Mouse (Mus musculus): ENCODE measurements at regions not wholly inside any gene's neighbourhood (a gene's known extent, or its start where the extent isn't known, plus 50 kb on each side); places are given as distances from the start of the nearest gene placed in this dataset.

DNA sequence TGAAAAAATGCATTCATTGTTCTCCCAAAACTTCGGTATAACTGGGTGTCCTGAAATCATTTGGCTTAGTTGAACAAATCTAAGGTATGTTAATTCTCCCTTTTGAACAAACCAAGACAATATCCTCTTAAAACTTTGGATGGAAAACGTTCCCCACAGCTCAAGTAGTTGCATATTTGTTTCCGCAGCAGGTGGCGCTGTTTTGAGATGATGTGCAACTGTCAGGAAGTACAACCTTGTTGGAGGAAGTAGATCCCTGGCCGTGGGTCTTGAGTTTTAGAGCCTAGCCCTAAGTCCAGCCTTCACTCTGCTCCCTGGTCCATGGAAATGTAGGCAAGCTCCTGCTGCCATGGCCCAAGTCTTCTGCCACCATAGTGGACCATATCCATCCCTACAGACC, 252.5 kb downstream of the Pdcd6ip start:
- H3K4me1 ChIP-seq (replicated peaks) = no peaks in the 10 kb centered on the region
- 59% methylated on average over 5 of the region's 5 CpGs for WGBS (ENCODE audit: insufficient replicate concordance)
- H3K27ac ChIP-seq (replicated peaks) = no peak overlapping the region
- no peak for ATAC-seq (ENCODE audit: insufficient read depth)
- H3K4me2 ChIP-seq = no peak overlapping the region
- H3K9ac ChIP-seq = no peak overlapping the region
- no peaks in the 10 kb centered on the region for H3K36me3 ChIP-seq (replicated peaks)
- H3K27me3 ChIP-seq = no peaks in the 10 kb centered on the region
- H3K9me3 ChIP-seq (replicated peaks) = peaks cover 2% of the 10 kb centered on the region; the same call in 1 of the 2 replicates
- no peak overlapping the region for H3K4me3 ChIP-seq (replicated peaks)

DNA sequence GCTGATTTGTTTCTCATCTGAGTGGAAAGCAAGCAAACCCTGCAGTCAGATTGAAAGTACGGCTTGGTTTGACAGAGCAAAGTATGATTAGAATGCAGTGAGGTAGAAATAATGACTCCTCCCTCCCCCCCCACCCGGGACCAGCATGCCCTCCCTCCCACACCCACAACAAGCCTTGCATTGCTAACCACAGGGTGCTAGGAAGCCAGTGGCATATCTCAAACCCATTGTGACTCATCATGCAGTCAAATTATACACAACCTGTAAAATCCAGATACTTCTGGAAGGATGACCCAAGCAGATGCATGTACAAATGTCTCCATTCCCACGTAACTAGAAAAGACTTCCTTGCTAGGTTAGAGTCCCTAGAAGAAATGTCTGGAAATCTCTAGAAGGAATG, 254.8 kb downstream of the Pdcd6ip start:
- Histone ChIP-seq H3K27ac (replicated peaks) (no peak overlapping the region), H3K27me3 (no peaks in the 10 kb centered on the region), H3K4me3 (replicated peaks) (no peak overlapping the region), H3K36me3 (replicated peaks) (no peaks in the 10 kb centered on the region), H3K4me2 (no peak overlapping the region), H3K9ac (no peak overlapping the region), H3K9me3 (replicated peaks) (peaks cover 2% of the 10 kb centered on the region; the same call in 1 of the 2 replicates), H3K4me1 (replicated peaks) (no peaks in the 10 kb centered on the region)
- ATAC-seq (ENCODE audit: insufficient read depth) = no peak
- 50% methylated on average over 3 of the region's 3 CpGs for WGBS (ENCODE audit: insufficient replicate concordance)

DNA sequence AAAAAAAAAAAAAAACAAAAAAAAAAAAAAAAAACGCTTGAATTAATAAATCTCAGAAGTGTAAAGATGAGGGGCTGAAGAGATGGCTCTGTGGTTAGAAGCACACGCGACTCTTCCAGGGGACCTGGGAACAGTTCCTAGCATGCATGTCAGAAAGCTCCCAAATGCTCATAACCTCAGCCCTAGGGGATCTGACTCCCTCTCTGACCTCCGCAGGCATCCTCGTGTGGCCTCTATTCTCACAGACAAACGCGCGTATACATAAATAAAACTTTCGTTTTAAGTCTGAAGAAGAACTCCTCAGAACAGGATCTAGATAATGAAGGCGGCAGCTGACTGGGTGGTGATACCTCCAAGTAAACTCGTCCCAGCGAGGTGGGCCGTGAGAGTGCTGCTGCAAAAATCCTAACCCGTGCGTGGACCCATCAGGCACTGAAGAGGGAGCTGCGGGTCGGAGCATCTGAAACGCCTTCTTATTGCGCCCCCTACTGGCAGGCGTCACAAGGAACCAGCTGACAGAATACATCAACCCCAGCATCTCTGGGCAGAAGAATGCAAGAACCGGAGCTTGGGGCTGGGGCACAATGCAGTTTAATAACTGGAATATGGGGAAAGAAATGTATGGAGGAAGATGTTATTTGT, 266.2 kb downstream of the Pdcd6ip start:
- no peaks in the 10 kb centered on the region for H3K4me1 ChIP-seq (replicated peaks)
- H3K9ac ChIP-seq = no peak overlapping the region
- ATAC-seq (ENCODE audit: insufficient read depth) = no peak
- peak overlapping the region; percentile 26 for H3K4me3 ChIP-seq (replicated peaks)
- H3K36me3 ChIP-seq (replicated peaks) = no peaks in the 10 kb centered on the region
- H3K4me2 ChIP-seq = peak overlapping the region; percentile 47
- 8% methylated on average over 21 of the region's 21 CpGs for WGBS (ENCODE audit: insufficient replicate concordance)
- H3K27me3 ChIP-seq = no peaks in the 10 kb centered on the region
- H3K27ac ChIP-seq (replicated peaks) = no peak overlapping the region
- H3K9me3 ChIP-seq (replicated peaks) = no peaks in the 10 kb centered on the region

DNA sequence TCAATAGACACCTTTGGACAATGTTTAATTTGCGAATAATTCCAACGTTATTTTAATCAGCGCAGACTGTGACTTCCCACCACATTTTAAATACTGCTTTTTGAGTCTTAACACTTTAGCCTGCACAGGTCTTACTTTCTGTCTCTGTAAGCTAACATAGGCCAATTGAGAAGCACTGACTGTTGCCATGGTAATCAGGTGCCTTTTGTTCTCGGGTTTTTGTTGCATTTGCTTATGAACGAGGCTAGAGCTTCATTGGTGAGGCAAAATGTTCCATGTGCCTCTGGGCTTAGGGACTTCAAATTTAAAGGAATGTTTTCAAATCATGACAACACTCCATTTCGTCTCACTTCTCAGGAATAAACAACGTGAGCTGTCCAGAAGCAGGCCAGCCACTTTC, 269.7 kb downstream of the Pdcd6ip start:
- H3K27me3 ChIP-seq = no peaks in the 10 kb centered on the region
- no peak for ATAC-seq (ENCODE audit: insufficient read depth)
- no peak overlapping the region for H3K4me3 ChIP-seq (replicated peaks)
- H3K27ac ChIP-seq (replicated peaks) = no peak overlapping the region
- H3K4me2 ChIP-seq = no peak overlapping the region
- no peak overlapping the region for H3K9ac ChIP-seq
- 59% methylated on average over 7 of the region's 7 CpGs for WGBS (ENCODE audit: insufficient replicate concordance)
- no peaks in the 10 kb centered on the region for H3K9me3 ChIP-seq (replicated peaks)
- no peaks in the 10 kb centered on the region for H3K36me3 ChIP-seq (replicated peaks)
- H3K4me1 ChIP-seq (replicated peaks) = no peaks in the 10 kb centered on the region

DNA sequence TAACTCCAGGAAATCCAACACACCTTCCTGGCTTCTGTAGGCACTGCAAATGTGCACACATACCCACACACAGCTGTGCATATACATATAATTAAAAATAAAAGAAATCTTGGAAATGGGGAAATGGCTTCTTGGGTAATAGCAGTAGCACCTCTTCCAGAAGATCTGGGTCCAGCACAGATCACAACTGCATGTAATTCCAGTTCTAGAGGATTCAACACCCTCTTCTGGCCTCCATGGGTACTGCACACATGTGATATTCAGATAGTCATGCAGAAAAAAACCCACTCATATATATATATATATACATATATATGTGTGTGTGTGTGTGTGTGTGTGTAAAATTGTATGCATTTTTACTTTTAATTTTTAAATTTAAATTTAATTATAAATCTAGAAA, 272.1 kb downstream of the Pdcd6ip start:
- Histone ChIP-seq H3K4me3 (replicated peaks) (no peak overlapping the region), H3K27ac (replicated peaks) (no peak overlapping the region), H3K9ac (no peak overlapping the region), H3K9me3 (replicated peaks) (no peaks in the 10 kb centered on the region), H3K27me3 (no peaks in the 10 kb centered on the region), H3K4me2 (no peak overlapping the region), H3K4me1 (replicated peaks) (no peaks in the 10 kb centered on the region), H3K36me3 (replicated peaks) (no peaks in the 10 kb centered on the region)
- no peak for ATAC-seq (ENCODE audit: insufficient read depth)

DNA sequence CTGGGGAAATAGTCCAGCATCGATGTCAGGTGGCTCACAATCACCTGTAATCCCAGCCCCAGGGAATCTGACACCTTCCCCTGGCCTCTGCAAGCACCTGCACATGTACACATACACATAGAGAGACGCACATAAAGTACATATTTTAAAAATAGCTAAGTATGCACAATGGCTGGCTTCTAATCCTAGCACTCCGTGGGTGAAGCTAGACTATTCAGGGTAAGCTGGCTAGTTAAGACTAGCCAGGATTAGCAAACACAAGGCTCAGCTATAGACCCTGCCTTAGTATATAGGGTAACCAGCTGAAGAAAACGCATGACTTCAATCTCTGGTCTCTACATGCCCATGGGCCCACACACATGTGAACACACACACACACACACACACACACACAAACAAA, 274.6 kb downstream of the Pdcd6ip start:
- Histone ChIP-seq H3K27ac (replicated peaks) (no peak overlapping the region), H3K4me3 (replicated peaks) (no peak overlapping the region), H3K36me3 (replicated peaks) (no peaks in the 10 kb centered on the region), H3K27me3 (no peaks in the 10 kb centered on the region), H3K9ac (no peak overlapping the region), H3K4me1 (replicated peaks) (no peaks in the 10 kb centered on the region), H3K4me2 (no peak overlapping the region), H3K9me3 (replicated peaks) (no peaks in the 10 kb centered on the region)
- no peak for ATAC-seq (ENCODE audit: insufficient read depth)
- WGBS (ENCODE audit: insufficient replicate concordance) = 50% methylated on average over 4 of the region's 4 CpGs

DNA sequence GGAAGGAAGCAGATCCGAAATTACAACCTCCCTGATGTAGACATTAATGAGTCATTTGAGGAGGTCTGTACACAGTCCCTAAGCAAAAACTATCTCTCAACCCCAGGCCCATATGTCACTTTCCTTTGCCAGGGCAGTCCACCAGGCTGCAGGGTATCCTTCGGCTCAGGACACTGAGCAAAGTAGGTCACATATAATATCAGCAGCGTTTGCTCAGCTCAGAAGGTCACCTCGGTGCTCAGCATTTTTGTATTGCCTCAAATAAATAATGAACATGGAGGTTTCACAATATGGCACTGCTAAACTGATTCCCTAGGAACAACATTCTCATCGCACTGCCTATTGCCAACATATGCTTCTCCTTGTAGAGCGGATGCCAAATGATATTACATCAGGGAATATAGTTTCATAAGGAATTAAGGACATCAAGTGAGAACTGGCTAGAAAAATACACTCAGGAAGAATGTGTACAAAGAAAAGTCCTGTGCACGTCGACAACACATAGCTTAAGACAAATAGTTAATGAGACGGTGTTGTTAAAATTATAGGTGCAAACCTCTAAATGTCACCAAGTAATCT, 275.4 kb downstream of the Pdcd6ip start:
- no peak overlapping the region for H3K27ac ChIP-seq (replicated peaks)
- no peaks in the 10 kb centered on the region for H3K27me3 ChIP-seq
- no peak for ATAC-seq (ENCODE audit: insufficient read depth)
- no peaks in the 10 kb centered on the region for H3K4me1 ChIP-seq (replicated peaks)
- H3K4me2 ChIP-seq = no peak overlapping the region
- WGBS (ENCODE audit: insufficient replicate concordance) = 64% methylated on average over 9 of the region's 9 CpGs
- H3K9me3 ChIP-seq (replicated peaks) = no peaks in the 10 kb centered on the region
- no peak overlapping the region for H3K9ac ChIP-seq
- H3K36me3 ChIP-seq (replicated peaks) = no peaks in the 10 kb centered on the region
- no peak overlapping the region for H3K4me3 ChIP-seq (replicated peaks)

DNA sequence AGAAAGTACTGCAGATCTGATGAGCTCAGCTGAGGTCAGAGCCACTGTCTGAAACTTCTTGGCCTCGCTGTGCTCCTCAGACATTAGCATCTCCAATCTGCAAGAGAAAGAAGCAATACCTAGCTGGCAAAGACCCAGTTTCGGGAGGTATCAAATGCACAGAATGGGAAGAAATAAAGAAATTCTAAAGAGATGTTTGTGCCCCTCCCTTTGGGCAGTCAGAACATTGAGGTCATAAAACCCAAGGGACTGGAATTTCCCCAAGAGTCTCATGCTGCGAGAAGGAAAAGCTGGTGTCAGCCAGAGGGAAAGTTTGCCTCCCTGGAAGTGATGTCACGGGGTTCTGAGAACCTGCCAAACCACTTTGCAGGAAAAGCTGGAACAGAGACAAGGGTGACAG, 277.6 kb downstream of the Pdcd6ip start:
- H3K9ac ChIP-seq = no peak overlapping the region
- no peaks in the 10 kb centered on the region for H3K4me1 ChIP-seq (replicated peaks)
- H3K36me3 ChIP-seq (replicated peaks) = no peaks in the 10 kb centered on the region
- no peak overlapping the region for H3K4me2 ChIP-seq
- WGBS (ENCODE audit: insufficient replicate concordance) = 57% methylated on average over 4 of the region's 4 CpGs
- H3K4me3 ChIP-seq (replicated peaks) = no peak overlapping the region
- no peaks in the 10 kb centered on the region for H3K27me3 ChIP-seq
- no peak for ATAC-seq (ENCODE audit: insufficient read depth)
- no peaks in the 10 kb centered on the region; the same call in 1 of the 2 replicates for H3K9me3 ChIP-seq (replicated peaks)
- H3K27ac ChIP-seq (replicated peaks) = no peak overlapping the region

DNA sequence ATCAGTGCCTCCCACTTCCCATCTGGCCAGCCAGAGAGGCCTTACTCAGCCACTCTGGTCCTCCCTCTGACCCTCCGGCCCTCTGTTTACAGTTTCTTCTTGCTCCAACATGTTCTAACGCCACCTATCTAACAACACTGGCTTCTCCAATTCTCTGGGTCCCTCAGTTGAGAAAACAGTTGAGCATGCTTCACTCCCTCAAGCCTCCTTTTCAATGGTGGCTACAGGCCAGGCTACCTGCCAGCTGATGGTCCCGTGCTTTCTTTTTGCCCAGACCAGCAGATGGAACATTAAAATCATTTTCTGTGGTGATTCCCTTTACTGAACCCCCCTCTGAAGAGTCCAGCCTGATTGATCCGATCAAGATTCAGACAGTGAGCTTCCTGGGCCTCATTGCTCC, 280.8 kb downstream of the Pdcd6ip start:
- 58% methylated on average over 4 of the region's 4 CpGs for WGBS (ENCODE audit: insufficient replicate concordance)
- H3K4me3 ChIP-seq (replicated peaks) = no peak overlapping the region
- H3K4me1 ChIP-seq (replicated peaks) = no peaks in the 10 kb centered on the region
- no peak overlapping the region for H3K9ac ChIP-seq
- no peaks in the 10 kb centered on the region; the same call in 1 of the 2 replicates for H3K9me3 ChIP-seq (replicated peaks)
- no peak overlapping the region for H3K27ac ChIP-seq (replicated peaks)
- no peak for ATAC-seq (ENCODE audit: insufficient read depth)
- H3K4me2 ChIP-seq = no peak overlapping the region
- no peaks in the 10 kb centered on the region for H3K27me3 ChIP-seq
- no peaks in the 10 kb centered on the region for H3K36me3 ChIP-seq (replicated peaks)

DNA sequence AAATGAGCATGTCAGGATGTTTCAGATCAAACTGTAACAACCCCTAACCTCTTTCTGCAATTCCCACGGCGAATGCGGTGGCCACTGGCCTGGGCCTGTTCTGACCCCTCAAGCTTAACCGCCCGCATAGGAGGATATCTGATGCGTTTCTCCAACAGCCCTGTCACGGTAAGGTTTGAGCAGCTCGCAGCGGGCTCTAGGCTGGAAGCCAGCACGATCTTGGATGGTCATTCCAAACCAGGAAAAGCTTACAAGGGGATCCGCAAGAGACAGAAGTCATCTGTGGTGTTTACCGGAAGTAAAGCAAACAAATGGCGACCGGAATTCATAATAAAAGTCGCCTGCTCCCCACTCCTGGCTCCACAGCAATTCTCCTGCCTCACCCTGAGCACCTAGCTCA, 281.7 kb downstream of the Pdcd6ip start:
- H3K4me3 ChIP-seq (replicated peaks) = no peak overlapping the region
- no peaks in the 10 kb centered on the region for H3K36me3 ChIP-seq (replicated peaks)
- no peaks in the 10 kb centered on the region for H3K27me3 ChIP-seq
- no peak overlapping the region for H3K27ac ChIP-seq (replicated peaks)
- no peak for ATAC-seq (ENCODE audit: insufficient read depth)
- WGBS (ENCODE audit: insufficient replicate concordance) = 77% methylated on average over 15 of the region's 15 CpGs
- H3K9ac ChIP-seq = no peak overlapping the region
- no peaks in the 10 kb centered on the region for H3K4me1 ChIP-seq (replicated peaks)
- no peaks in the 10 kb centered on the region; the same call in 1 of the 2 replicates for H3K9me3 ChIP-seq (replicated peaks)
- H3K4me2 ChIP-seq = no peak overlapping the region

DNA sequence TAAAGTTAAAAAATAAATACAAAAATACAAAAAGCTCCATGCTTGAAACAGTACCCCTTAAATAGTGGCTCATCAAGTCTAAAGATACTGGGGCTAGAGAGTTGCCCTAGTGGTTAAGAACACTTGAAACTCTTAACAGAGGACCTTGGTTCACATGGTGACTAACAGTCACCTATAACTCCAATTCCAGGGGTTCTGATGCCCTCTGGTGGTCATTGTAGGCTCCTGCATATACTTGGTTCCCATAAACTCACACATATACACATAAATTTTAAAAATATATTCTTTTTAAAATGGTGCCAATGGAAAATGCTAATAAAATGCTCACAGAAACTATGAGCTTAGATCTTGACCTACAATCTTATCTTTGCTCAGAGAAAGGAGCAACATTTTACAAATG, 286.4 kb downstream of the Pdcd6ip start:
- Histone ChIP-seq H3K4me2 (no peak overlapping the region), H3K4me1 (replicated peaks) (no peaks in the 10 kb centered on the region), H3K4me3 (replicated peaks) (no peak overlapping the region), H3K36me3 (replicated peaks) (no peaks in the 10 kb centered on the region), H3K9ac (no peak overlapping the region), H3K27me3 (no peaks in the 10 kb centered on the region), H3K9me3 (replicated peaks) (no peaks in the 10 kb centered on the region), H3K27ac (replicated peaks) (no peak overlapping the region)
- ATAC-seq (ENCODE audit: insufficient read depth) = no peak

DNA sequence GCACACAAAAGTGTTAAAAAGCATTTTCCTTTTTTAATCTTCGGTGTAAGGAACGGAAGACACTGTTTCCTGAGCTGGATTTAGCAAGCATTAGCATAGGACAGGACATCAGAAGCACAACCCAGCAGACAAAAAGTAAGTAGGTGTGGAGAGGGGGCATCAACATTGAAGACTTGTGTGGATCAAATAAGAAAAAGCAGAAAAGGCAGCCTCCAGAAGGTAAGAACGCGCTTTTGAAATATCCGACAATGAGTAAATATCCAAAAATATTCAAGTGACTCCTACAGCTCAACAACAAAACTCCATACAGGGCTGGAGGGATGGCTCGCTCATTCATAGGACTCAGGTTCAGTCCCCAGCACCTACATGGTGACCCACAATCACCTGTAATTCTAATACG, 286.9 kb downstream of the Pdcd6ip start:
- no peaks in the 10 kb centered on the region for H3K9me3 ChIP-seq (replicated peaks)
- H3K9ac ChIP-seq = no peak overlapping the region
- no peak overlapping the region for H3K27ac ChIP-seq (replicated peaks)
- H3K36me3 ChIP-seq (replicated peaks) = no peaks in the 10 kb centered on the region
- ATAC-seq (ENCODE audit: insufficient read depth) = no peak
- H3K4me2 ChIP-seq = no peak overlapping the region
- 77% methylated on average over 7 of the region's 7 CpGs for WGBS (ENCODE audit: insufficient replicate concordance)
- H3K4me3 ChIP-seq (replicated peaks) = no peak overlapping the region
- no peaks in the 10 kb centered on the region for H3K4me1 ChIP-seq (replicated peaks)
- no peaks in the 10 kb centered on the region for H3K27me3 ChIP-seq
